ENCODE assay signal across 11 mouse cellular contexts in genomic region chr13:41097324-41098058, GRCm38 (mm10). TPM values are rescaled to one million over a fixed set of nuclear protein-coding genes. Genes with fewer than 3 reads are reported as not detected.
DNase-seq lines count a peak whose midpoint lies in the region; ATAC-seq and TF ChIP-seq lines count a peak whose summit lies in the region.
"Had no signal": no experiment of that assay in that cellular context is flagged by ENCODE, and none has a peak within 500 bp of the region (broad histone marks: within the 10 kb centered on the region; RNA-seq: fewer than 3 reads in every experiment).

No protein-coding gene starts in this region.

- no peak overlapping the region for H3K27ac ChIP-seq in testis, adult 2 months (ENCODE audit: control insufficient read depth, insufficient read depth, low read depth, low read length)
- no peak overlapping the region for H3K27ac ChIP-seq in forebrain, embryonic 15.5 days (replicated peaks)

- ATAC-seq in monocyte, adult 5-6 weeks (replicated peaks; ENCODE audit: insufficient number of reproducible peaks, low FRiP score, low TSS enrichment, poor library complexity, severe bottlenecking) = peak; percentile 90
- no peak for ATAC-seq in forebrain, embryonic 15.5 days (replicated peaks)
- no peak for ATAC-seq in erythroblast, adult 5-6 weeks (replicated peaks; ENCODE audit: low FRiP score, poor library complexity, severe bottlenecking)
- no peak for ATAC-seq in megakaryocyte-erythroid progenitor cell, adult 5-6 weeks (replicated peaks; ENCODE audit: low FRiP score, low TSS enrichment, poor library complexity, severe bottlenecking)

- H3K36me3 ChIP-seq in testis, adult 2 months (ENCODE audit: control insufficient read depth, insufficient read depth, low read length) = no peaks in the 10 kb centered on the region
- no peaks in the 10 kb centered on the region for H3K36me3 ChIP-seq in forebrain, embryonic 15.5 days

- DNase-seq in testis, postnatal 10 days (ENCODE audit: low spot score) = no peak
- peak; percentile 79 for DNase-seq in induced T-regulatory cell, adult 2 months (ENCODE audit: low read depth)
- DNase-seq in urinary bladder, postnatal 4 days (ENCODE audit: low spot score in 2 of 2) = no peak
- DNase-seq: cerebellum, adult 11-12 months had no signal

- H3K9ac ChIP-seq in forebrain, embryonic 15.5 days (replicated peaks) = no peak overlapping the region

- TF ChIP-seq CTCF in testis, adult 2 months (IDR thresholded peaks at IDR 0.05; ENCODE audit: control insufficient read depth, insufficient read depth, insufficient replicate concordance, low read depth, low read length) = no peak

- no peaks in the 10 kb centered on the region for H3K27me3 ChIP-seq in testis, adult 2 months (ENCODE audit: control insufficient read depth, insufficient read depth, low read length)
- H3K27me3 ChIP-seq in forebrain, embryonic 15.5 days = no peaks in the 10 kb centered on the region

- H3K4me1 ChIP-seq in testis, adult 2 months (ENCODE audit: control insufficient read depth, insufficient read depth, low read length) = peaks cover 2% of the 10 kb centered on the region
- H3K4me1 ChIP-seq in forebrain, embryonic 15.5 days = no peaks in the 10 kb centered on the region

- peak overlapping the region; percentile 47; the same call in 1 of the 2 replicates for H3K4me3 ChIP-seq in testis, adult 2 months (ENCODE audit: control insufficient read depth, low read depth, low read length)
- no peak overlapping the region for H3K4me3 ChIP-seq in forebrain, embryonic 15.5 days

- WGBS in forebrain, embryonic 15.5 days = 84% methylated on average over 16 of the region's 16 CpGs

- no peak overlapping the region for H3K4me2 ChIP-seq in forebrain, embryonic 15.5 days (replicated peaks)

- no peaks in the 10 kb centered on the region for H3K9me3 ChIP-seq in forebrain, embryonic 15.5 days

- TF ChIP-seq POLR2A in testis, adult 2 months (IDR thresholded peaks at IDR 0.05; ENCODE audit: control insufficient read depth, low read depth, low read length) = no peak

RNA-seq across cellular contexts. Expression of gene Gcm2, which starts 13.3 kb away (rescaled TPM):
- 0.04 TPM in 1 of 2 replicates, not detected in the other for polyA plus RNA-seq in testis, adult 2 months (2012; rRNA removed)
- not detected in 3 replicates for total RNA-seq in monocyte, adult 5-6 weeks (2017)
- not detected in 2 replicates for polyA plus RNA-seq in forebrain, embryonic 15.5 days (2015; fragmentation: Nextera tagmentation; extraction: Ambion mirVana)
- total RNA-seq in erythroblast, adult 5-6 weeks (2015; ENCODE audit: low replicate concordance) = not detected in 2 replicates
- total RNA-seq in erythroblast, adult 5-6 weeks (2017; ENCODE audit: low replicate concordance) = not detected in 2 replicates
- not detected in 2 replicates for total RNA-seq in megakaryocyte-erythroid progenitor cell, adult 5-6 weeks (2014; fragmentation: Nextera tagmentation)
- not detected in 2 replicates for total RNA-seq in megakaryocyte-erythroid progenitor cell, adult 5-6 weeks (2017)
- total RNA-seq: gastrocnemius, adult 8-10 months had no signal
- polyA plus RNA-seq: neural tube, embryonic 14.5 days had no signal

RNA-seq across cellular contexts. Expression of gene Sycp2l, which starts 16.6 kb away (rescaled TPM):
- 0.11 and 0.23 TPM in 2 replicates for polyA plus RNA-seq in testis, adult 2 months (2012; rRNA removed)
- total RNA-seq in monocyte, adult 5-6 weeks (2017) = not detected in 3 replicates
- polyA plus RNA-seq in forebrain, embryonic 15.5 days (2015; fragmentation: Nextera tagmentation; extraction: Ambion mirVana) = not detected in 2 replicates
- not detected in 2 replicates for total RNA-seq in erythroblast, adult 5-6 weeks (2015; ENCODE audit: low replicate concordance)
- not detected in 2 replicates for total RNA-seq in erythroblast, adult 5-6 weeks (2017; ENCODE audit: low replicate concordance)
- not detected in 2 replicates for total RNA-seq in megakaryocyte-erythroid progenitor cell, adult 5-6 weeks (2014; fragmentation: Nextera tagmentation)
- total RNA-seq in megakaryocyte-erythroid progenitor cell, adult 5-6 weeks (2017) = not detected in 2 replicates
- total RNA-seq: gastrocnemius, adult 8-10 months had no signal
- polyA plus RNA-seq: neural tube, embryonic 14.5 days had no signal

RNA-seq across cellular contexts. Expression of gene Mak, which starts 18.0 kb away (rescaled TPM):
- polyA plus RNA-seq in testis, adult 2 months (2012; rRNA removed) = 98.5 and 99.6 TPM in 2 replicates
- 0.19 TPM in 1 of 3 replicates, not detected in the others for total RNA-seq in monocyte, adult 5-6 weeks (2017)
- polyA plus RNA-seq in forebrain, embryonic 15.5 days (2015; fragmentation: Nextera tagmentation; extraction: Ambion mirVana) = 0.93 and 1.6 TPM in 2 replicates
- not detected in 2 replicates for total RNA-seq in erythroblast, adult 5-6 weeks (2015; ENCODE audit: low replicate concordance)
- total RNA-seq in erythroblast, adult 5-6 weeks (2017; ENCODE audit: low replicate concordance) = under 0.01 TPM in 1 of 2 replicates, not detected in the other
- total RNA-seq in megakaryocyte-erythroid progenitor cell, adult 5-6 weeks (2014; fragmentation: Nextera tagmentation) = not detected in 2 replicates
- total RNA-seq in megakaryocyte-erythroid progenitor cell, adult 5-6 weeks (2017) = not detected in 2 replicates
- total RNA-seq: gastrocnemius, adult 8-10 months had no signal
